Mouse (Mus musculus) stomach, postnatal 0 days (tissue): ENCODE data around the gene Nuak1.

Experiments
- CTCF ChIP-seq: IDR thresholded peaks from 2 replicates; pipeline ENCODE4 v1.5.1; 2016; ENCODE audit warnings: antibody characterized with exemption, low read depth, mild to moderate bottlenecking, moderate library complexity
- EP300 ChIP-seq: optimal IDR thresholded peaks from 2 replicates; pipeline ENCODE3; 2016; ENCODE audit warnings: antibody characterized with exemption

- no peak for TF ChIP-seq CTCF
- no peak for TF ChIP-seq EP300
These were observed 1.4 kb upstream of the Nuak1 start for GRCm38 (mm10) chr10:84441846-84442245.
